Mouse (Mus musculus) kidney, postnatal 0 days (tissue): ENCODE data around the gene Lrrc14b. TPM values are rescaled to one million over a fixed set of nuclear protein-coding genes. Genes with fewer than 3 reads are reported as not detected.

ENCODE experiments used
- ATAC-seq: fragments of 200-750 bp; cut with Nextera tagmentation; replicated peaks from 2 replicates; pipeline ENCODE4 v1.8.0; 2017; ENCODE audit warnings: low read depth, moderate number of reproducible peaks, moderate TSS enrichment, moderate library complexity; ENCODE audit not compliant: low FRiP score
- DNase-seq: peaks from one replicate; pipeline ENCODE4 v3.0.0-alpha.2; 2016; ENCODE audit warnings: low spot score
- H3K27ac ChIP-seq: fragments of 300-500 bp; sonication (generic); 2 replicates; pipeline ENCODE4 v1.5.1; 2014; ENCODE audit warnings: mild to moderate bottlenecking
- H3K27me3 ChIP-seq: fragments of 300-500 bp; sonication (generic); 2 replicates; pipeline ENCODE4 v1.6.1; 2014; ENCODE audit warnings: low read length, mixed read lengths; ENCODE audit not compliant: insufficient read depth
- H3K36me3 ChIP-seq: fragments of 300-500 bp; sonication (generic); 2 replicates; pipeline ENCODE4 v1.6.1; 2014; ENCODE audit warnings: low read length, mixed read lengths; ENCODE audit not compliant: insufficient read depth
- H3K4me1 ChIP-seq: fragments of 300-500 bp; sonication (generic); replicated peaks from 2 replicates; pipeline ENCODE4 v1.6.1; 2014; ENCODE audit warnings: antibody characterized with exemption, low read length, mixed read lengths; ENCODE audit not compliant: insufficient read depth
- H3K4me2 ChIP-seq: fragments of 300-500 bp; sonication (generic); 2 replicates; pipeline ENCODE4 v1.6.1; 2014; ENCODE audit warnings: mild to moderate bottlenecking, low read length, moderate library complexity, mixed read lengths
- H3K4me3 ChIP-seq: fragments of 300-500 bp; sonication (generic); replicated peaks from 2 replicates; pipeline ENCODE4 v1.5.1; 2014; ENCODE audit warnings: low read depth, low read length
- H3K9ac ChIP-seq: fragments of 300-500 bp; sonication (generic); 2 replicates; pipeline ENCODE4 v1.6.1; 2014; ENCODE audit warnings: low read depth, low read length
- H3K9me3 ChIP-seq: fragments of 300-500 bp; sonication (generic); replicated peaks from 2 replicates; pipeline ENCODE4 v1.6.1; 2016; ENCODE audit warnings: low read length, inconsistent platforms, mixed read lengths
- CTCF ChIP-seq: IDR thresholded peaks from 2 replicates; pipeline ENCODE4 v1.5.1; 2016; ENCODE audit warnings: antibody characterized with exemption, low read depth, mild to moderate bottlenecking, moderate library complexity
- WGBS: fragments of 180-500 bp; shearing (Covaris S2); extraction: QIAGEN DNeasy Blood & Tissue Kit; methylation state at CpG from one replicate; pipeline ENCODE4 v1.1.7; 2014; 5-methylcytosine and 5-hydroxymethylcytosine counted together
- polyA plus RNA-seq: library from polyadenylated mRNA; unstranded; fragments of >200 nt; fragmentation: Nextera tagmentation; extraction: Ambion mirVana; gene quantifications from 2 replicates; pipeline ENCODE4 v1.2.1, GENCODE M21; 2015

Lrrc14b gene
- polyA plus RNA-seq = not detected in 2 replicates

GRCm38 (mm10) chr13:74363859-74364235 lies at the start of gene Lrrc14b:
Gene Lrrc14b, minus strand, starts transcription at chr13:74364005.
- 53% methylated on average over 8 of the region's 8 CpGs for WGBS
- Histone ChIP-seq H3K27ac (no peak within 1 kb of the TSS), H3K9me3 (no peaks in the 10 kb centered on the region), H3K4me2 (no peak within 1 kb of the TSS), H3K9ac (no peak within 1 kb of the TSS), H3K36me3 (peaks cover 9% of the 10 kb centered on the region; the same call in 1 of the 2 replicates), H3K4me1 (no peaks in the 10 kb centered on the region), H3K4me3 (no peak within 1 kb of the TSS), H3K27me3 (no peaks in the 10 kb centered on the region)
- ATAC-seq = no peak; the same call in 1 of the 2 replicates
- no peak for TF ChIP-seq CTCF
- DNase-seq = no peak

- peak; percentile 10 for DNase-seq
- H3K36me3 ChIP-seq = no peaks in the 10 kb centered on the region
- no peak within 1 kb of the TSS for H3K27ac ChIP-seq
- no peak within 1 kb of the TSS for H3K9ac ChIP-seq
- ATAC-seq = peak; percentile 77
- no peaks in the 10 kb centered on the region for H3K27me3 ChIP-seq
- no peak for TF ChIP-seq CTCF
- H3K4me3 ChIP-seq = no peak within 1 kb of the TSS
- 12% methylated on average over 11 of the region's 11 CpGs for WGBS
- no peaks in the 10 kb centered on the region for H3K9me3 ChIP-seq
- no peaks in the 10 kb centered on the region for H3K4me1 ChIP-seq
- H3K4me2 ChIP-seq = peak within 1 kb of the TSS; percentile 41
These were observed 35.6 kb upstream of the Lrrc14b start, which contains the start of gene Ftl1-ps1 for GRCm38 (mm10) chr13:74399298-74399839. Gene Ftl1-ps1, plus strand, starts transcription at chr13:74399694.

- H3K36me3 ChIP-seq = no peaks in the 10 kb centered on the region
- H3K4me2 ChIP-seq = no peak overlapping the region
- no peaks in the 10 kb centered on the region for H3K9me3 ChIP-seq
- DNase-seq (no peak), ATAC-seq (no peak)
- H3K4me3 ChIP-seq = no peak overlapping the region
- no peaks in the 10 kb centered on the region for H3K4me1 ChIP-seq
- H3K27me3 ChIP-seq = no peaks in the 10 kb centered on the region
- H3K27ac ChIP-seq = no peak overlapping the region
- 73% methylated on average over 2 of the region's 2 CpGs for WGBS
- no peak for TF ChIP-seq CTCF
- no peak overlapping the region for H3K9ac ChIP-seq
These were observed 27.4 kb upstream of the Lrrc14b start for GRCm38 (mm10) chr13:74391156-74391555.

- Histone ChIP-seq H3K36me3 (no peaks in the 10 kb centered on the region), H3K27me3 (no peaks in the 10 kb centered on the region), H3K27ac (peak within 1 kb of the TSS; percentile 44; the same call in 1 of the 2 replicates), H3K4me2 (peak within 1 kb of the TSS; percentile 59), H3K9ac (peak within 1 kb of the TSS; percentile 62), H3K9me3 (no peaks in the 10 kb centered on the region), H3K4me1 (no peaks in the 10 kb centered on the region), H3K4me3 (peak within 1 kb of the TSS; percentile 71)
- TF ChIP-seq CTCF = no peak
- ATAC-seq = peak; percentile 90
- DNase-seq = peak; percentile 90
- WGBS = 1% methylated on average over 14 of the region's 14 CpGs
These were observed 26.7 kb upstream of the Lrrc14b start, which contains the start of gene Zfp72 for GRCm38 (mm10) chr13:74390371-74390990. Gene Zfp72, minus strand, starts transcription at chr13:74390836.

- no peak for ATAC-seq
- H3K9ac ChIP-seq = no peak overlapping the region
- peak; percentile 45 for TF ChIP-seq CTCF
- H3K27ac ChIP-seq = no peak overlapping the region
- H3K27me3 ChIP-seq = no peaks in the 10 kb centered on the region
- 66% methylated on average over 6 of the region's 6 CpGs for WGBS
- no peaks in the 10 kb centered on the region for H3K9me3 ChIP-seq
- no peak for DNase-seq
- H3K36me3 ChIP-seq = no peaks in the 10 kb centered on the region
- no peaks in the 10 kb centered on the region for H3K4me1 ChIP-seq
- H3K4me3 ChIP-seq = peak overlapping the region; percentile 71
- peak overlapping the region; percentile 59 for H3K4me2 ChIP-seq
These were observed 25.9 kb upstream of the Lrrc14b start for GRCm38 (mm10) chr13:74389730-74390129.

- Histone ChIP-seq H3K4me2 (no peak overlapping the region; the same call in 1 of the 2 replicates), H3K4me3 (no peak overlapping the region), H3K9ac (0 out of 2 replicates have a peak overlapping the region, but pooled peaks have one; percentile 8), H3K9me3 (no peaks in the 10 kb centered on the region), H3K27ac (peak overlapping the region; percentile 70), H3K36me3 (no peaks in the 10 kb centered on the region), H3K4me1 (0 out of 2 replicates have a peak, but pooled peaks cover 7% of the 10 kb centered on the region), H3K27me3 (no peaks in the 10 kb centered on the region)
- 11% methylated on average over 3 of the region's 3 CpGs for WGBS
- ATAC-seq = no peak
- TF ChIP-seq CTCF = no peak
- peak; percentile 74 for DNase-seq
These were observed 18.5 kb upstream of the Lrrc14b start for GRCm38 (mm10) chr13:74382289-74382688.
